In the genomic region with DNA sequence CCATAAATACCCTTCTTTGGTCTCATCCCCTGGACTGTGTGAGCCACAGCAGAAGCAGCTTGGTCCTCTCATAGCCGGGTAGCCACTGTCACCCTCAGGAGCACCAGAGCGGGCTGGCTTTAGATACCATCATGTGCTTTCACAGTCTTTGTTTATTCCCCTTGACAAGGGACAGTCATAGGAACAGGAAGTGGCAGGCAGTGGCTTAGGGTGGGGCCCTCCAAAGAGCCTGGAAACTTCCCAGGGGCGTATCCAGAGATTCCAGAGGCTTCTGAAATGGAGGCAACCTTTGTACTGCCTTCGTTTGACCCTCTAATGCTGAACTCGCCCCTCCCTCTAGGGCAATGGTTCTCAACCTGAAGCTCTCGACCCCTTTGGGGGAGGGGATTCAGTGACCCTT, we compare ENCODE assay signal across 12 mouse cellular contexts.
DNase-seq lines count a peak whose midpoint lies in the region; ATAC-seq and TF ChIP-seq lines count a peak whose summit lies in the region.
"Had no signal": no experiment of that assay in that cellular context is flagged by ENCODE, and none has a peak within 500 bp of the region (broad histone marks: within the 10 kb centered on the region; RNA-seq: fewer than 3 reads in every experiment).

No protein-coding gene starts in this region.

- no peak for TF ChIP-seq POLR2A in liver, adult 2 months (IDR thresholded peaks at IDR 0.05; ENCODE audit: extremely low read depth, insufficient read depth, low read length)
- 0 out of 2 replicates have a peak, but pooled peaks have one; percentile 10 for TF ChIP-seq POLR2A in embryonic fibroblast, embryonic 13.5 days (IDR thresholded peaks at IDR 0.05; ENCODE audit: low read depth, low read length)

- H3K4me3 ChIP-seq in liver, adult 2 months (ENCODE audit: insufficient read depth, low read depth, low read length) = no peak overlapping the region
- H3K4me3 ChIP-seq in liver, embryonic 11.5 days (ENCODE audit: low read depth, low read length) = no peak overlapping the region
- H3K4me3 ChIP-seq in embryonic fibroblast, embryonic 13.5 days (ENCODE audit: insufficient read depth, low read length) = no peak overlapping the region
- H3K4me3 ChIP-seq in kidney, postnatal 0 days (replicated peaks; ENCODE audit: low read depth, low read length) = no peak overlapping the region
- H3K4me3 ChIP-seq: hindbrain, embryonic 10.5 days; midbrain, embryonic 12.5 days had no signal

- no peaks in the 10 kb centered on the region; the same call in 1 of the 2 replicates for H3K4me1 ChIP-seq in liver, adult 2 months (ENCODE audit: control insufficient read depth, insufficient read depth, low read length)
- peaks cover 16% of the 10 kb centered on the region for H3K4me1 ChIP-seq in liver, embryonic 11.5 days (replicated peaks; ENCODE audit: control insufficient read depth, insufficient read depth, low read length)
- H3K4me1 ChIP-seq in embryonic fibroblast, embryonic 13.5 days (ENCODE audit: control insufficient read depth, insufficient read depth, low read length) = peaks cover 64% of the 10 kb centered on the region
- H3K4me1 ChIP-seq in kidney, postnatal 0 days (replicated peaks; ENCODE audit: insufficient read depth, low read length) = no peaks in the 10 kb centered on the region

- WGBS in liver, adult 2 months = 38% methylated on average over 6 of the region's 6 CpGs
- WGBS in liver, embryonic 11.5 days = 50% methylated on average over 6 of the region's 6 CpGs
- WGBS in kidney, postnatal 0 days = 71% methylated on average over 6 of the region's 6 CpGs

- H3K9ac ChIP-seq in liver, adult 2 months (ENCODE audit: low read depth, low read length) = no peak overlapping the region
- H3K9ac ChIP-seq in liver, embryonic 11.5 days (ENCODE audit: low read depth, low read length) = no peak overlapping the region
- no peak overlapping the region for H3K9ac ChIP-seq in kidney, postnatal 0 days (ENCODE audit: low read depth, low read length)
- H3K9ac ChIP-seq: midbrain, embryonic 12.5 days had no signal

- H3K4me2 ChIP-seq in liver, embryonic 11.5 days = no peak overlapping the region
- H3K4me2 ChIP-seq in kidney, postnatal 0 days (ENCODE audit: low read length) = no peak overlapping the region
- H3K4me2 ChIP-seq: midbrain, embryonic 12.5 days had no signal

- no peaks in the 10 kb centered on the region for H3K9me3 ChIP-seq in liver, embryonic 11.5 days (ENCODE audit: control insufficient read depth, low read length)
- no peaks in the 10 kb centered on the region for H3K9me3 ChIP-seq in kidney, postnatal 0 days (replicated peaks; ENCODE audit: low read length)
- H3K9me3 ChIP-seq: hindbrain, embryonic 10.5 days; midbrain, embryonic 12.5 days had no signal

- H3K27me3 ChIP-seq in liver, adult 2 months (ENCODE audit: control insufficient read depth, insufficient read depth, low read length) = no peaks in the 10 kb centered on the region
- H3K27me3 ChIP-seq in liver, embryonic 11.5 days (replicated peaks; ENCODE audit: control insufficient read depth, insufficient read depth, low read length) = no peaks in the 10 kb centered on the region
- no peaks in the 10 kb centered on the region for H3K27me3 ChIP-seq in kidney, postnatal 0 days (ENCODE audit: insufficient read depth, low read length)

- peak overlapping the region; percentile 3; the same call in 1 of the 2 replicates for H3K27ac ChIP-seq in liver, adult 2 months (replicated peaks; ENCODE audit: insufficient read depth, low read depth, low read length)
- H3K27ac ChIP-seq in liver, embryonic 11.5 days (ENCODE audit: low read depth, low read length) = no peak overlapping the region
- H3K27ac ChIP-seq in embryonic fibroblast, embryonic 13.5 days (ENCODE audit: insufficient read depth, low read length) = peak overlapping the region; percentile 97
- H3K27ac ChIP-seq in kidney, postnatal 0 days = no peak overlapping the region
- H3K27ac ChIP-seq: hindbrain, embryonic 10.5 days; midbrain, embryonic 12.5 days had no signal

- peaks cover 48% of the 10 kb centered on the region for H3K36me3 ChIP-seq in liver, adult 2 months (ENCODE audit: control insufficient read depth, insufficient read depth, low read length)
- H3K36me3 ChIP-seq in liver, embryonic 11.5 days (ENCODE audit: control insufficient read depth, insufficient read depth, low read length) = no peaks in the 10 kb centered on the region
- no peaks in the 10 kb centered on the region for H3K36me3 ChIP-seq in kidney, postnatal 0 days (ENCODE audit: insufficient read depth, low read length)
- H3K36me3 ChIP-seq: hindbrain, embryonic 10.5 days; midbrain, embryonic 12.5 days had no signal

- no peak for DNase-seq in liver, adult 2 months (ENCODE audit: extremely low read depth, low read depth, low spot score)
- no peak for DNase-seq in liver, embryonic 11.5 days (ENCODE audit: low spot score)
- DNase-seq in kidney, postnatal 0 days (ENCODE audit: low spot score) = peak; percentile 51
- DNase-seq in naive thymus-derived CD4-positive, alpha-beta T cell, adult 2 months (ENCODE audit: low read depth) = peak; percentile 30
- no peak for DNase-seq in right cerebral cortex, postnatal 36 days (ENCODE audit: low spot score in 2 of 2)
- DNase-seq in adrenal gland, postnatal 4 days (ENCODE audit: low spot score in 2 of 2) = no peak
- DNase-seq in layer of hippocampus, adult 9-11 months = no peak
- DNase-seq: embryo, embryonic 11 days; thymus, postnatal 25 days had no signal

- no peak for TF ChIP-seq CTCF in liver, adult 2 months (IDR thresholded peaks at IDR 0.05; ENCODE audit: low read depth, low read length)
- TF ChIP-seq CTCF in embryonic fibroblast, embryonic 13.5 days (IDR thresholded peaks at IDR 0.05; ENCODE audit: borderline replicate concordance, insufficient read depth, low read length) = no peak
- TF ChIP-seq CTCF in kidney, postnatal 0 days (IDR thresholded peaks at IDR 0.05; ENCODE audit: low read depth) = no peak

- H3K79me2 ChIP-seq in liver, adult 2 months (ENCODE audit: control insufficient read depth, insufficient read depth, low read length) = peaks cover 5% of the 10 kb centered on the region; the same call in 1 of the 2 replicates

- no peak for ATAC-seq in liver, embryonic 11.5 days (replicated peaks; ENCODE audit: low FRiP score)
- ATAC-seq in kidney, postnatal 0 days (replicated peaks; ENCODE audit: low FRiP score, low read depth) = no peak

Comparison
In these comparisons a context has a peak if more than half of its experiments do, and no peak if none do; other contexts are left out.
1. H3K27ac ChIP-seq: peak in liver, adult 2 months (single experiment) and embryonic fibroblast, embryonic 13.5 days (single experiment); none in liver, embryonic 11.5 days (single experiment) and kidney, postnatal 0 days (single experiment).
2. DNase-seq: peak in kidney, postnatal 0 days (single experiment) and naive thymus-derived CD4-positive, alpha-beta T cell, adult 2 months (single experiment); none in liver, adult 2 months (single experiment), liver, embryonic 11.5 days (single experiment), right cerebral cortex, postnatal 36 days (0 of 2), adrenal gland, postnatal 4 days (0 of 2) and layer of hippocampus, adult 9-11 months (single experiment).